Mouse (Mus musculus): ENCODE data around the gene Rab11fip5. TPM values are rescaled to one million over a fixed set of nuclear protein-coding genes. Genes with fewer than 3 reads are reported as not detected.

Rab11fip5 gene
- polyA plus RNA-seq, 2 experiments: 15.9 to 16.9 TPM

GRCm38 (mm10) chr6:85363906-85364260, 10.6 kb downstream of the Rab11fip5 start:
- no peak overlapping the region for H3K9ac ChIP-seq (ENCODE audit: low read depth, low read length, severe bottlenecking)
- H3K4me3 ChIP-seq (replicated peaks; ENCODE audit: low read length): no peak overlapping the region
- WGBS: 86% methylated on average over 4 of the region's 4 CpGs
- H3K27ac ChIP-seq (replicated peaks; ENCODE audit: low read depth, low read length): no peak overlapping the region
- no peaks in the 10 kb centered on the region for H3K27me3 ChIP-seq (ENCODE audit: control insufficient read depth, insufficient read depth, low read length)
- H3K9me3 ChIP-seq (ENCODE audit: control insufficient read depth, low read length): no peaks in the 10 kb centered on the region
- peaks cover 3% of the 10 kb centered on the region; the same call in 1 of the 2 replicates for H3K36me3 ChIP-seq (ENCODE audit: control insufficient read depth, insufficient read depth, low read length)
- H3K4me1 ChIP-seq (ENCODE audit: control insufficient read depth, insufficient read depth, low read length): peaks cover 24% of the 10 kb centered on the region
- no peak for TF ChIP-seq POLR2A (IDR thresholded peaks at IDR 0.05; ENCODE audit: borderline replicate concordance, extremely low read depth, insufficient read depth, insufficient read length)
- no peak for ATAC-seq (ENCODE audit: low FRiP score, low read depth)
- H3K4me2 ChIP-seq (replicated peaks; ENCODE audit: low read depth, low read length, severe bottlenecking): no peak overlapping the region
- no peak for DNase-seq (ENCODE audit: low spot score)

DNA sequence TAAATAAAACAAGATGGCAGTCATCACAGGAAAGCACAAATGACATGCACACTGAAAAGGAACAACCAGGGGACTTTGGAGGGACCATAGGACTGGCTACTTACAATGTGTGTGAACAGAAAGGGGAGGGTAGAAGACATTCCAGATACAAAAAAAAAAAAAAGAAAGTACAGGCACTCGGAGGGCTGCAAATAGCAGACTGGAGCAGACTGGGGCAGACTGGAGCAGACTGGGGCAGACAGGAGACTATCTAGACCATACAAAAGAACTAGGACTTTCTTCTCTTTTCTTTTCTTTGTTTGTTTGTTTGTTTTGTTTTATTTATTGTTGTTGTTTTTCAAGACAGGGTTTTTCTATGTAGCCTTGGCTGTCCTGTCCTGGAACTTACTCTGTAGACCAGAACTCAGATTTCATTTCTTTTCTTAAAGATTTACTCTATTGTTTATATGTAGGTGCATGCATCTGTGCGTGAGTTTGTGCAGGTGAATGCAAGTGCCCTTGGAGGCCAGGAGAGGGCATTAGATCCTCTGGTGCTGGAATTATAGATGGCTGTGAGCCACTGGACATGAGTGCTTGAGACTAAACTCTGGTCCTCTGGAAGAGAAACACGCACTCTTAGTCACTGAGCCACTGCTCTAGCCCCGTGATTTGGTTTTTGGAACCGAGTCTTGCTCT, 11.1 kb downstream of the Rab11fip5 start:
- Histone ChIP-seq H3K4me1 (ENCODE audit: control insufficient read depth, insufficient read depth, low read length) (peaks cover 19% of the 10 kb centered on the region), H3K4me2 (replicated peaks; ENCODE audit: low read depth, low read length, severe bottlenecking) (no peak overlapping the region), H3K36me3 (ENCODE audit: control insufficient read depth, insufficient read depth, low read length) (peaks cover 3% of the 10 kb centered on the region; the same call in 1 of the 2 replicates), H3K9ac (ENCODE audit: low read depth, low read length, severe bottlenecking) (no peak overlapping the region), H3K27me3 (ENCODE audit: control insufficient read depth, insufficient read depth, low read length) (no peaks in the 10 kb centered on the region), H3K9me3 (ENCODE audit: control insufficient read depth, low read length) (no peaks in the 10 kb centered on the region), H3K4me3 (replicated peaks; ENCODE audit: low read length) (no peak overlapping the region), H3K27ac (replicated peaks; ENCODE audit: low read depth, low read length) (no peak overlapping the region)
- 83% methylated on average over 5 of the region's 5 CpGs for WGBS
- ATAC-seq (ENCODE audit: low FRiP score, low read depth) (no peak), DNase-seq (ENCODE audit: low spot score) (no peak)
- TF ChIP-seq POLR2A (IDR thresholded peaks at IDR 0.05; ENCODE audit: borderline replicate concordance, extremely low read depth, insufficient read depth, insufficient read length): no peak

DNA sequence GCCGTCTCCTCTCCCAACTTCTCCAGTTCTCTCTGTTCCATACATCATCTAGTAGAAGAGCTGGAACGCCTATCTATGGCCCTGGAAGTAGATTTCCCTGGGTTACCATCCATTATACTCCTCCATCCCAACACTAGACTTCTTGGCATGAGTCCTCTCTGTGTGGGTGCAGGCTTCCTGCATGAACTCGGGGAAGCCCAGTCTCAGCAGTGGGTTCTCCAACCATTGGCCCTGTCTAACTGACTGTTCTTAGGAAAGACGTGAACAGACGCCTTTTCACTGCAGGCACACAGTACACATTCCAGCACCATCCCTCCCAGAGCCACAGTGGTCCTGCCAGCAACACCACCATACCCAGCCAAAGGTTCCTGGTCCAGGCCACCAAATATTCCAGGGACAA, 11.8 kb downstream of the Rab11fip5 start:
- TF ChIP-seq POLR2A (IDR thresholded peaks at IDR 0.05; ENCODE audit: borderline replicate concordance, extremely low read depth, insufficient read depth, insufficient read length): no peak
- Histone ChIP-seq H3K27ac (replicated peaks; ENCODE audit: low read depth, low read length) (no peak overlapping the region), H3K4me2 (replicated peaks; ENCODE audit: low read depth, low read length, severe bottlenecking) (no peak overlapping the region), H3K36me3 (ENCODE audit: control insufficient read depth, insufficient read depth, low read length) (peaks cover 3% of the 10 kb centered on the region; the same call in 1 of the 2 replicates), H3K9ac (ENCODE audit: low read depth, low read length, severe bottlenecking) (no peak overlapping the region), H3K4me3 (replicated peaks; ENCODE audit: low read length) (no peak overlapping the region), H3K27me3 (ENCODE audit: control insufficient read depth, insufficient read depth, low read length) (no peaks in the 10 kb centered on the region), H3K9me3 (ENCODE audit: control insufficient read depth, low read length) (no peaks in the 10 kb centered on the region), H3K4me1 (ENCODE audit: control insufficient read depth, insufficient read depth, low read length) (peaks cover 17% of the 10 kb centered on the region)
- DNase-seq (ENCODE audit: low spot score): no peak
- WGBS: 83% methylated on average over 5 of the region's 5 CpGs
- no peak for ATAC-seq (ENCODE audit: low FRiP score, low read depth)

- Histone ChIP-seq H3K4me2 (replicated peaks; ENCODE audit: low read depth, low read length, severe bottlenecking) (no peak overlapping the region), H3K4me3 (replicated peaks; ENCODE audit: low read length) (no peak overlapping the region), H3K27me3 (ENCODE audit: control insufficient read depth, insufficient read depth, low read length) (no peaks in the 10 kb centered on the region), H3K9ac (ENCODE audit: low read depth, low read length, severe bottlenecking) (no peak overlapping the region), H3K4me1 (ENCODE audit: control insufficient read depth, insufficient read depth, low read length) (no peaks in the 10 kb centered on the region), H3K36me3 (ENCODE audit: control insufficient read depth, insufficient read depth, low read length) (peaks cover 3% of the 10 kb centered on the region; the same call in 1 of the 2 replicates), H3K27ac (replicated peaks; ENCODE audit: low read depth, low read length) (no peak overlapping the region), H3K9me3 (ENCODE audit: control insufficient read depth, low read length) (no peaks in the 10 kb centered on the region)
- ATAC-seq (ENCODE audit: low FRiP score, low read depth) (no peak), DNase-seq (ENCODE audit: low spot score) (no peak)
- WGBS: 84% methylated on average over 5 of the region's 5 CpGs
- no peak for TF ChIP-seq POLR2A (IDR thresholded peaks at IDR 0.05; ENCODE audit: borderline replicate concordance, extremely low read depth, insufficient read depth, insufficient read length)
Observed at GRCm38 (mm10) chr6:85360311-85360710, 14.1 kb downstream of the Rab11fip5 start.

DNA sequence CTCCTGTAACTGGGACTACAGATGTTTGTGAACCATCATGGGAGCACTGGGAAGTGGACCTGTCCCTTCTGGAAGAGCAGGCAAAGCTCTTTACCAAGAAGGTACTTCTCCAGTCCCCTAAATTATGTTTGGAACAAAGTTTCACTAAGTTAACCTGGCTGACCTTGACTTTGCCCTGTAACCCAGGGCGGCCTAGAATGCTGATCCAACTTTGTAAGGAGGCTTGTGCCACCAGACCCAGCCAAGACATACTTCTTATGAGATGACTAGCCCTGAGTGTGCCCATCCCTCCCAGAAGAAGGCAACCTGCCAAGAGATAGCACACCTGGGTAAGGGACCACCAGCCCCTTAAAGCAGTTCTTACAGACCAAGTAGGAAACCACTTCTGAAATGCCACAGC, 15.6 kb downstream of the Rab11fip5 start:
- no peaks in the 10 kb centered on the region for H3K4me1 ChIP-seq (ENCODE audit: control insufficient read depth, insufficient read depth, low read length)
- no peaks in the 10 kb centered on the region for H3K27me3 ChIP-seq (ENCODE audit: control insufficient read depth, insufficient read depth, low read length)
- TF ChIP-seq POLR2A (IDR thresholded peaks at IDR 0.05; ENCODE audit: borderline replicate concordance, extremely low read depth, insufficient read depth, insufficient read length): no peak
- H3K9ac ChIP-seq (ENCODE audit: low read depth, low read length, severe bottlenecking): no peak overlapping the region
- H3K9me3 ChIP-seq (ENCODE audit: control insufficient read depth, low read length): no peaks in the 10 kb centered on the region
- no peak overlapping the region for H3K4me3 ChIP-seq (replicated peaks; ENCODE audit: low read length)
- H3K27ac ChIP-seq (replicated peaks; ENCODE audit: low read depth, low read length): no peak overlapping the region
- 86% methylated on average over 1 of the region's 1 CpGs for WGBS
- no peak overlapping the region for H3K4me2 ChIP-seq (replicated peaks; ENCODE audit: low read depth, low read length, severe bottlenecking)
- no peak for DNase-seq (ENCODE audit: low spot score)
- H3K36me3 ChIP-seq (ENCODE audit: control insufficient read depth, insufficient read depth, low read length): no peaks in the 10 kb centered on the region
- no peak for ATAC-seq (ENCODE audit: low FRiP score, low read depth)
